Mouse (Mus musculus) MEL (cell line): ENCODE measurements around the gene Zfp334. TPM values are rescaled to one million over a fixed set of nuclear protein-coding genes. Genes with fewer than 3 reads are reported as not detected.

Source experiments
- DNase-seq: peaks from one replicate; pipeline ENCODE4 v3.0.0; 2011; ENCODE audit warnings: low read depth, low spot score
- H3K27ac ChIP-seq: 2 replicates; pipeline ENCODE4 v1.5.1; 2012; ENCODE audit warnings: low read depth, mild to moderate bottlenecking, control low read depth, low read length, moderate library complexity; ENCODE audit not compliant: control insufficient read depth
- H3K27me3 ChIP-seq, 2 experiments: fragments of 150-350 bp in 1 of 2; sonication (generic) in 1 of 2; 2 replicates each; pipeline ENCODE4 v1.6.1; 2012; ENCODE audit warnings: low read length in 2 of 2, mild to moderate bottlenecking in 2 of 2, improper control_type of control experiment in 1 of 2, moderate library complexity in 1 of 2; ENCODE audit not compliant: insufficient read depth in 2 of 2, control insufficient read depth in 1 of 2
- H3K36me3 ChIP-seq, 2 experiments: 2 replicates each; pipeline ENCODE4 v1.6.1; 2012 to 2014; ENCODE audit warnings: low read length in 2 of 2, improper control_type of control experiment in 1 of 2, inconsistent platforms in 1 of 2, mild to moderate bottlenecking in 1 of 2; ENCODE audit not compliant: insufficient read depth in 2 of 2, control insufficient read depth in 1 of 2
- H3K4me1 ChIP-seq, 2 experiments: fragments of 150-350 bp in 1 of 2; sonication (generic) in 1 of 2; 2 replicates each; pipeline ENCODE4 v1.6.1; 2012; ENCODE audit warnings: low read length in 2 of 2, improper control_type of control experiment in 1 of 2, mild to moderate bottlenecking in 1 of 2; ENCODE audit not compliant: insufficient read depth in 2 of 2, control insufficient read depth in 1 of 2
- H3K4me3 ChIP-seq, 2 experiments: fragments of 150-350 bp in 1 of 2; sonication (generic) in 1 of 2; 2 replicates each; pipeline ENCODE4 v1.5.1; 2012; ENCODE audit warnings: low read depth in 2 of 2, low read length in 2 of 2, mild to moderate bottlenecking in 2 of 2, moderate library complexity in 2 of 2, control low read depth in 1 of 2, improper control_type of control experiment in 1 of 2; ENCODE audit not compliant: control insufficient read depth in 1 of 2, insufficient read depth in 1 of 2
- H3K79me2 ChIP-seq: 2 replicates; pipeline ENCODE4 v1.6.1; 2012; ENCODE audit warnings: mild to moderate bottlenecking, low read length, moderate library complexity; ENCODE audit not compliant: control insufficient read depth, poor library complexity, insufficient read depth
- H3K9ac ChIP-seq: 2 replicates; pipeline ENCODE4 v1.6.1; 2012; ENCODE audit warnings: low read depth, mild to moderate bottlenecking, control low read depth, low read length, moderate library complexity; ENCODE audit not compliant: control insufficient read depth, poor library complexity, severe bottlenecking
- H3K9me3 ChIP-seq: fragments of 150-350 bp; sonication (generic); replicated peaks from 2 replicates; pipeline ENCODE4 v1.6.1; 2012; ENCODE audit warnings: mild to moderate bottlenecking, low read length, improper control_type of control experiment, moderate library complexity; ENCODE audit not compliant: insufficient read depth
- BHLHE40 ChIP-seq: IDR thresholded peaks from 2 replicates; pipeline ENCODE4 v1.6.1; 2012; ENCODE audit warnings: low read depth, mild to moderate bottlenecking, inconsistent platforms, low read length, improper control_type of control experiment, borderline replicate concordance
- CHD2 ChIP-seq: IDR thresholded peaks from 2 replicates; pipeline ENCODE4 v1.6.1; 2011; ENCODE audit warnings: low read length, improper control_type of control experiment
- ELF1 ChIP-seq: IDR thresholded peaks from 2 replicates; pipeline ENCODE4 v1.6.1; 2014; ENCODE audit warnings: low read depth, mild to moderate bottlenecking, inconsistent platforms, low read length, improper control_type of control experiment, moderate library complexity
- EP300 ChIP-seq, 2 experiments: IDR thresholded peaks; 2 replicates each; pipeline ENCODE4 v1.6.1; 2011; ENCODE audit warnings: improper control_type of control experiment in 2 of 2, low read length in 2 of 2, low read depth in 1 of 2, mild to moderate bottlenecking in 1 of 2
- GATA1 ChIP-seq: IDR thresholded peaks from 2 replicates; pipeline ENCODE4 v1.6.1; 2011; ENCODE audit warnings: low read depth, low read length, improper control_type of control experiment
- HCFC1 ChIP-seq: IDR thresholded peaks from 2 replicates; pipeline ENCODE4 v1.6.1; 2012; ENCODE audit warnings: low read depth, mild to moderate bottlenecking, inconsistent platforms, low read length, improper control_type of control experiment, moderate library complexity
- MAZ ChIP-seq: IDR thresholded peaks from 2 replicates; pipeline ENCODE4 v1.6.1; 2012; ENCODE audit warnings: low read depth, mild to moderate bottlenecking, inconsistent platforms, low read length, improper control_type of control experiment
- MXI1 ChIP-seq: IDR thresholded peaks from 2 replicates; pipeline ENCODE4 v1.6.1; 2011; ENCODE audit warnings: mild to moderate bottlenecking, low read depth, low read length, improper control_type of control experiment
- NELFE ChIP-seq: IDR thresholded peaks from 2 replicates; pipeline ENCODE4 v1.6.1; 2011; ENCODE audit warnings: low read depth, low read length, improper control_type of control experiment
- POLR2A ChIP-seq, 2 experiments: IDR thresholded peaks; 2 replicates each; pipeline ENCODE4 v1.6.1; 2011 to 2012; ENCODE audit warnings: low read length in 2 of 2, mild to moderate bottlenecking in 2 of 2, control low read depth in 1 of 2, improper control_type of control experiment in 1 of 2, low read depth in 1 of 2, moderate library complexity in 1 of 2; ENCODE audit not compliant: control insufficient read depth in 1 of 2, insufficient read depth in 1 of 2, poor library complexity in 1 of 2
- POLR2AphosphoS2 ChIP-seq: IDR thresholded peaks from 2 replicates; pipeline ENCODE4 v1.6.1; 2011; ENCODE audit warnings: low read length, improper control_type of control experiment
- RCOR1 ChIP-seq: IDR thresholded peaks from 2 replicates; pipeline ENCODE4 v1.6.1; 2012; ENCODE audit warnings: low read depth, mild to moderate bottlenecking, inconsistent platforms, low read length, improper control_type of control experiment
- SIN3A ChIP-seq: IDR thresholded peaks from 2 replicates; pipeline ENCODE4 v1.6.1; 2012; ENCODE audit warnings: low read length, improper control_type of control experiment, inconsistent platforms
- TBP ChIP-seq: IDR thresholded peaks from 2 replicates; pipeline ENCODE4 v1.8.0; 2011; ENCODE audit warnings: low read depth, low read length, improper control_type of control experiment
- TCF12 ChIP-seq: IDR thresholded peaks from 2 replicates; pipeline ENCODE4 v1.6.1; 2014; ENCODE audit warnings: low read depth, mild to moderate bottlenecking, inconsistent platforms, low read length, improper control_type of control experiment, moderate library complexity
- ZC3H11A ChIP-seq: IDR thresholded peaks from 2 replicates; pipeline ENCODE4 v1.6.1; 2012; ENCODE audit warnings: low read depth, mild to moderate bottlenecking, inconsistent platforms, low read length, improper control_type of control experiment
- ZMIZ1 ChIP-seq: IDR thresholded peaks from 2 replicates; pipeline ENCODE4 v1.6.1; 2012; ENCODE audit warnings: low read depth, mild to moderate bottlenecking, inconsistent platforms, low read length, improper control_type of control experiment, moderate library complexity
- ZNF384 ChIP-seq: IDR thresholded peaks from 2 replicates; pipeline ENCODE4 v1.6.1; 2012; ENCODE audit warnings: low read depth, mild to moderate bottlenecking, inconsistent platforms, low read length, improper control_type of control experiment
- polyA plus RNA-seq, 2 experiments: library from polyadenylated mRNA; stranded (reverse) in 1 of 2; unstranded in 1 of 2; fragments of >175 nt in 1 of 2; fragments of >200 nt in 1 of 2; gene quantifications; 2 replicates each; pipeline versions ENCODE4 v1.2.1 to v1.2.4; 2012; ENCODE audit warnings: low replicate concordance in 2 of 2, low read depth in 1 of 2; ENCODE audit not compliant: insufficient read length in 2 of 2, insufficient read depth in 1 of 2, missing spikeins in 1 of 2
- total RNA-seq: library from RNA; depleted of rRNA; stranded (reverse); fragments of 300-350 nt; gene quantifications from 2 replicates; pipeline ENCODE4 v1.2.3, GENCODE M21; 2012

Zfp334 gene
- total and polyA plus RNA-seq, 3 experiments = not detected

GRCm38 (mm10) chr2:165326304-165327190, 61.5 kb downstream of the Zfp334 start, which contains the start of gene Elmo2:
Elmo2 (minus strand) TSS chr2:165326479.
- peaks cover 2 to 46% of the 10 kb centered on the region in 2 experiments for H3K4me1 ChIP-seq
- H3K9ac ChIP-seq = peak within 1 kb of the TSS; percentile 87
- TF ChIP-seq NELFE (peak; percentile 71), ZMIZ1 (peak; percentile 61; the same call in 1 of the 2 replicates), TBP (peak; percentile 66), RCOR1 (no peak), MAZ (peak; percentile 79), GATA1 (no peak), EP300 (IDR thresholded peaks at IDR 0.05; ENCODE audit: low read depth in 1 of 2, low read length in 2 of 2) (no peak), BHLHE40 (peak; percentile 72; the same call in 1 of the 2 replicates), MXI1 (peak; percentile 20; the same call in 1 of the 2 replicates), HCFC1 (peak; percentile 82), ZC3H11A (no peak), SIN3A (peak; percentile 83), TCF12 (peak; percentile 21; the same call in 1 of the 2 replicates), POLR2A (IDR thresholded peaks at IDR 0.05; ENCODE audit: control insufficient read depth in 1 of 2, insufficient read depth in 1 of 2, low read depth in 1 of 2, low read length in 2 of 2, poor library complexity in 1 of 2) (peak; percentile 60 to 64; a peak in 2 of 4 replicates), CHD2 (peak; percentile 66), ELF1 (0 out of 2 replicates have a peak, but pooled peaks have one; percentile 17), ZNF384 (peak; percentile 74), POLR2AphosphoS2 (peak; percentile 66; the same call in 1 of the 2 replicates)
- peak; percentile 97 for DNase-seq
- H3K36me3 ChIP-seq = peaks cover 0 to 28% of the 10 kb centered on the region in 2 experiments; a peak in 2 of 4 replicates
- peak within 1 kb of the TSS; percentile 66 to 92 for H3K4me3 ChIP-seq
- H3K79me2 ChIP-seq = peaks cover 17% of the 10 kb centered on the region
- no peaks in the 10 kb centered on the region for H3K9me3 ChIP-seq
- no peaks in the 10 kb centered on the region for H3K27me3 ChIP-seq
- peak within 1 kb of the TSS; percentile 13 for H3K27ac ChIP-seq
